Mouse (Mus musculus) splenic B cell, adult 2 months (primary cell): Measurements from ENCODE around the gene Guk1.

ENCODE experiments used
- DNase-seq: peaks from one replicate; pipeline ENCODE4 v3.0.0-alpha.2; 2011; ENCODE audit warnings: low read depth, low spot score
- H3K27me3 ChIP-seq: 2 replicates; pipeline ENCODE4 v1.6.1; 2012; ENCODE audit warnings: mild to moderate bottlenecking, low read length, moderate library complexity, mixed read lengths; ENCODE audit not compliant: control insufficient read depth, poor library complexity, insufficient read depth, severe bottlenecking
- H3K36me3 ChIP-seq: 2 replicates; pipeline ENCODE4 v1.6.1; 2012; ENCODE audit warnings: mild to moderate bottlenecking, low read length, moderate library complexity, mixed read lengths; ENCODE audit not compliant: control insufficient read depth, poor library complexity, insufficient read depth, severe bottlenecking

Gene Guk1

DNA sequence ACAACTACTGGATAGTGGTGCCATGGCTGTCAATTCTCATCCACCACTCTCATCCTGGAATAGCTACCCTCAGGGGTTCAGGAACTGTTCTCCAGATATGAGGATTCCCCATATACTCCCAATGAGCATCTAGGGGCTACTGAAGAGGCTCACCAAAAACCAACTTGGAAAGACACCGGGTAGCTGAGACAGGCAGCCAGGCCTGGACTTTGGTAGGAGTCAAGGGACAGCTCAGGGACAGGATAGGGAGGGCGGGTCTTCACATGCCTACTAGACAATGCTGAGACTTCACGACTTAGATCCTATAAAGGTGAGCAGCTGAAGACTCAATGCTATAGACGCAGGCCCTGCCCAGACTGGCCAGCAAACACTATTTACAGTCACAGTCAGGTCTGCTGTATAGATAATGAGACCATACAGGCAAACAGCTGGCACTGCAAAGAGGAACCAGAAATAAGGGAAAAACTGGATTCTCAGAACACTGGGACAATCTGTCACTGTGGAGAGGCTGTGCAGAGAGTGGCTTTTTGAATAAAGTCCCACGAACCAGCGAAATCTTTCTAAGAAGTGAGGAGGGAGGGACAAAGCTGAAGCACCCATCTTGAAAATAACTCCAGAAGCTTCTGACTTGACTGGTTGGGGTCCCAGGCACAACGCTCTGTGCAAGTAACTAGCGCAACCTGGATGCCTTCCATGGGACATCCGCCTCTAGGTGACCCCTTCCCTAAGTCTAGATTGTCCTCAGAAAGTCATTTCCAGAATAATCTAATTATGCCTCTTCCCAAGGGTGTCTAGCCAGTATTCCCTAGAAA is 29.4 kb downstream of the Guk1 start:
- DNase-seq = no peak
- H3K36me3 ChIP-seq = peaks cover 2% of the 10 kb centered on the region; the same call in 1 of the 2 replicates
- no peaks in the 10 kb centered on the region for H3K27me3 ChIP-seq

DNA sequence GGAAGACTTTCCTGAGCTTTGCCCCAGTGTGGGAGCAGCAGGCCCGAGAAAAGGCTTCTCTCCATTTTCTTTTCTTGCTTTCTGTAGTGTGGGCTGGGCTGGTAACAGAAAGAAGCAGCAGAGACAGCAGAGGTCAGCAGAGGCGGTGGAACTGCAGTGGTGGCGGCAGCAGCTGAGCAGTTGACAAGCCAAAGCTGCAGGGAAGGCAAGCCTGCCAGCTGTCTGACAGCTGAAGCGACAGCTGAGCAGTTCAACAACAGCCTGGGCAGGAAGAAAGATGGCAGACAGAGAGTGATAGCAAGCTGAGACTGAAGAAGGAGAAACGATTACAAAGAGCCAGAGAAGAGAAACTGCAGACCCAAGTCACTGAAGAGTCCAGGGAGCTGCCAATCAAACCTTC is 30.6 kb downstream of the Guk1 start:
- Histone ChIP-seq H3K36me3 (peaks cover 2% of the 10 kb centered on the region; the same call in 1 of the 2 replicates), H3K27me3 (no peaks in the 10 kb centered on the region)
- DNase-seq = no peak

DNA sequence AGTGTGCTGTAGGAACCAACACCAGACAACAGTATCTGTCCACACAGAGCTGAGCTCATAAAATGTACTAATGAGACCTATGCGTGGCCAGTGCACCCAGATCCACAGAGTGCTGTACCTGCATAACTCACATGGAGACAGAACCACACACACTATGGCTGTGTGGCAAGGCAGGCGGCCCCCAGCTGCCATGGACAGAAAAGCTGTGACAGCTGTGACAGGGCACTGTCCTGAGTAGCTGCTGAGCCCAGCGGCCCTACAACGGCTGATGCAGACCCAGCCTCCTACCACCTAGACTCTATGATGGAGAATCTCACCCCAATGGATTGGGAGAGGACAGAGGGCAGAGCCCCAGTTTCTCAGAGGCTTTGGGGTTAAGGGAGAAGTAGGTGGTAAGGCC is 32.5 kb downstream of the Guk1 start:
- peaks cover 2% of the 10 kb centered on the region; the same call in 1 of the 2 replicates for H3K36me3 ChIP-seq
- DNase-seq = no peak
- no peaks in the 10 kb centered on the region for H3K27me3 ChIP-seq

DNA sequence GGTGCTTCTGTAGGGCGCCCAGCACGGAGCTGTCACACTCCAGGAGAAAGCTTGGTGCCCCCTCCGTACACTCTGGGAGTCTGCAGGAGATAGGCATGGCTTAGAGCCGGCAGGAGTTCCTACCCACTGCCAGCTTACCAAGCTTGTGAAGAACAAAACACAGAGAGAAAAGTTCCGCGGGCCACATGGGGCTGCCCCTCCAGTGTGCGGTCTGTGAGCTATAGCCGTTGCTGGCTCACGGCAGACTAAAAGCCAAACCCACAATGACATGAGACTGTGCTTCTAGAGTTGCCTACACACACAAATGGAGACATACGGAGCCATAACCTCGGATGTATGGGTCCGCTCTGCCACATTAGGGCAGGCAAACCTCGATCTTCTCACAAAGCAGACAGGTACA is 32.9 kb downstream of the Guk1 start:
- peaks cover 2% of the 10 kb centered on the region; the same call in 1 of the 2 replicates for H3K36me3 ChIP-seq
- no peak for DNase-seq
- H3K27me3 ChIP-seq = no peaks in the 10 kb centered on the region

DNA sequence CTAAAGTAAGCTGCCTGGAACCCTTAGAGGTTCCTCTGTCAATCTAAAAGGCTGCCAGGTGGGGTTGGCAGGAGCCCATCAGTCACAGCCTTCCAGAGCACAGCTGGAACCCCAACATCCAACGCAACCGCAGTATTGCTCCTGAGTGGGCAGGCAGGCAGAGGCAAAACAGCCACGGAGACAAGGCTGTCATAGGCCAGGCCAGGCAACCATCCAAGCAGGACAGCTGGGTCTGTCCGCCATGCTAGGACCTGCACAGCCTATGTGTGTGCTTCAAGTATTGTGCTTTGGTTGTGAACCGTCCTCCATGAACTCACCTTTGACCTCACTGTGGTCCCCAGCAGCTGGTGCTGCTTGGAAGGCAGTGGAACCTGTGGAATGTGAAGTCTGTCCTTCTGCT is 36.1 kb downstream of the Guk1 start:
- no peak for DNase-seq
- Histone ChIP-seq H3K36me3 (peaks cover 2% of the 10 kb centered on the region; the same call in 1 of the 2 replicates), H3K27me3 (no peaks in the 10 kb centered on the region)

DNA sequence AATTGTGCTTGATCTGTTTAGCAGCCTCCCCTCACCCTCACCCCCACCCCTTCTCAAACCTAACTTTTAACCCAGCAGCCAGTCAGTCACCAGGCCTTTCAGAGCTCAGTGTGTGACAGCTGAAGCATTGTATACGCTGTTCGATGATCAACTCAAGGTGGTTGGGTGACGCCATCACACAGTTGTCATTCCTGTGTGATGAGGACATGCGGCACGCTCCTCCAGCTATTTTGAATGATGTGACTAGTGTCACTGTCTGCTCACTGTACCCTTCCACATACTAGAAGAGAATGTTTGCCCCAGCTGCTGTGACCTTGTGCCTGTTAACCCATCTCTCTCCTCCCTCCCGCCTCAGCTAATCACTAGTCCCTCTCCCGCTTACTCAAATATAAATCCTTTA is 37.8 kb downstream of the Guk1 start:
- H3K36me3 ChIP-seq = peaks cover 2% of the 10 kb centered on the region; the same call in 1 of the 2 replicates
- H3K27me3 ChIP-seq = no peaks in the 10 kb centered on the region
- DNase-seq = no peak

DNA sequence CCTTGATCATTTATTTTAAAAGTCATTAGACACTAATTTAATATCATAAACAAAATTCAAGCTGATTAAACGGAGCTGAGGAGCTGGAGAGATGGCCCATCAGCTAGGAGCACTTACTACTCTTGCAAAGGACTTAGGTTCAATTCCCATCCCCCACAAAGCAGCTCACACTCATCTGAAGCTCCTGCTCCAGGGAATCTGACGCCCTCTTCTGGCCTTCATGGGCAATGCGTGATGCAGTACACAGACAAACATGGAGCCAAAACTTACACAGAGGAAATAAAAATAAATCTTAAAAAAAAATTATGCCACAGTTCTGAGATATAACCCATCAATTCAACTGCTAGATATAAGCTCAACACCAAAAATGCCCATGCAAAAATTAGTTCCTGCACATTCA is 40.3 kb downstream of the Guk1 start:
- H3K36me3 ChIP-seq = no peaks in the 10 kb centered on the region
- no peaks in the 10 kb centered on the region for H3K27me3 ChIP-seq
- peak; percentile 39 for DNase-seq

DNA sequence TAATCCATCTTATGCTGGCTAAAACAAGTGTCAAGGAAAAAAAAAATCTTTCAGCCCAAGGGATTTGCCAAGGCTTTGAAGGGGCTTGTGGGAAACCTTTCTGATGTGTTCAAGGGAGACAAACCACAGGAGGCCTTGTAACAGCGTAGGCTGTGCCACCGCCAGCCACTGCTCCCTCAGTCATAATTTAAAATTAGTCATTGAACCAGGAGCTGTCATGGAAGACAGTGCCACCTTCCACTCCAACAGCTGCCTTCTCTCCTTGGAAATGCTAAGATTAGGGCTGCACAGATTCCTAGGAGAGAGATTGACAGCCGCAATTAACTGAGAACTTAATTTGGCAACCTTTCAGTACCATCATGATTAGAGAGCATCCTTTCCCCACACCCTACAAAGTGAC is 42.7 kb downstream of the Guk1 start:
- Histone ChIP-seq H3K36me3 (no peaks in the 10 kb centered on the region), H3K27me3 (no peaks in the 10 kb centered on the region)
- DNase-seq = no peak

DNA sequence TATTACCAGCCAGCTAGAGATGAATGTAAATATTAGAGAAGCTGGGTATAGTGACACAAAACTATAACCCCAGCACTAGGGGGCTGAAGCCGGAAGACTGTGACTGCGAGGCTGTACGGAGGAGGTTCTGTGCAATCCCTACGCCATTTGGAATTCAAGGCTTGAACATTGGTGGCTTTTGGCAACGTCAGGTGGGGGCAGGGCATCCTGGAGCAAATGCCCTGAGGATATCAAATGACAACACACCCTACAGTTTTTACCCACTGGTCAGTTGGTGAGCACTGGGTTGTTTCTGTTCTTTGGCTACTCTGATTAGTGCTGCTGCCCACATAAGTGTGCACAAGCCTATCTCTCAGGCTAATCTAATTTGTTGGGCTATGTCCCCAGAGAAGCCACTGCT is 49.0 kb downstream of the Guk1 start:
- no peaks in the 10 kb centered on the region for H3K36me3 ChIP-seq
- H3K27me3 ChIP-seq = no peaks in the 10 kb centered on the region
- DNase-seq = no peak

DNA sequence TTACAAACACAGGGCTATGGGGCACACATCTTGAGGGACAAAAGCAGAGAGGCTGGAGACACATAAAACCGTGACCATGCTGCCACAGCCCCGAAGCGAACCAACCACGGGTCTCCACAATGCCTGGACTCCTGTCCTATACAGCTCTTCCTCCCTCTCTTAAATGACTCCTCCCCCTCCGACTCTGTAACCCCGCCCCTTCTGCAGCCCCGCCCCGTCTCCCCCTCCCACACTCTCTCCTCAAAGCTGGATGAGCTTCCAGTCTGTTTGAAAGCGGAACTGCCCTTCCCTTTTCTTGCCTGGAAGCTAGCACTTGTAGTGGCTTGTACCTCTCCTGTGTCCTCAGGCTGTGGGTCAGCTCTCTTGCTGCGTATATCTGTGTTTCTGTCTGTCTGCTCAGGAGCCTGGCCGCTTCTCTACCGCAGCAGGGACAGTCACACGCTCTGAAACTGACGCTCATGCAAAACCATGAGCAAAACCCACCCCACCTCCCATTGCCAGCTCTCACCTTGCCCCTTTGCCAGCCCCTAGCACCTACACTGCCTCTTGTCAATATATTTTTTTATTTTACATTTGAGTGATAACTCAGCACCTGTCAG is 50.1 kb downstream of the Guk1 start:
- Histone ChIP-seq H3K27me3 (no peaks in the 10 kb centered on the region), H3K36me3 (no peaks in the 10 kb centered on the region)
- DNase-seq = peak; percentile 32

DNA sequence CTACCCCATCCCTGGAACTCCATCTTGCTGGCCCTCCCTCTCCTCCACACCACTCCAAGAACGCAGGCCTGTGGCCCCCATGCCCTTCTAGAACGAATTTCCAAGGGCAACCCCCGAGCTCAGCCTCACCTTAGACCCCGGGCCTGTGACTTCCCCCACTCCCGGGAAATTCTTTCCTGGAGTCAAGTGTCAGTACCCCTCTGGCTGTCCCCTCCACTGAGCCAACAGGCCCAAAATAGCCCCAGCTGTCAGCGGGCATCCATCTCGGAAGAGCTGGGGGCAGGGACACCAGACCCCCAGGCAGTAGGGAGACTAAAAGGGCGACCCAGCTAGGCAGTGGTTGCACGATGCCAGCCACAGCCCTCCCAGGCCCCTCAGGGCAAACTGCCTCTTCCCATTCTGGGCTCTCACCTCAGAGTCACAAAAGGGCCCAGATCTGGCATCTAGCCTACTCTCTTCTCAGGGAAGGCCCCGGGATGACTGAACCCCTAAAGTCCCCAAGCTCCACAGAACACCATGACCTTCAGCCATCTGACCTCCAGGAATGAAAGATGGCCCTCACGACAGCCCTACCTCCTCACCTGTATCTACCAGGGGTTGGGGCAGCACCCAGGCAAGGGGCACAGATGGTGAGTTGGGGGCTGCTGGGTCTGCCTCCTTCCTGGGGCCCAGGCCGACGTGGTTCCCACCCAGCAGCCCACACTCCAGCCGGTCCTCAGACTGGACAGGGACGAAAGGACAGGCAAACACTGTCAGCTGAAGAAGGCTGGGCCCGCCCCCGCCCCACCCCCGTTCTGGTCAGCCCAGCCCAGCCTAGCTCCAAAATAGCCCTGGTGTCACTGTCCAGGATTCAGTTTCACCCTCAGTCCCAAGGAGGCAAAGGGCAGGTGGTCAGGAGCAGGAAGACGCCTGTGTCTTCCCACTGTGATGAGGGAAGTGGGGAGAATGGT is 53.2 kb downstream of the Guk1 start:
- H3K27me3 ChIP-seq = 0 out of 2 replicates have a peak, but pooled peaks cover 3% of the 10 kb centered on the region
- H3K36me3 ChIP-seq = no peaks in the 10 kb centered on the region
- no peak for DNase-seq

DNA sequence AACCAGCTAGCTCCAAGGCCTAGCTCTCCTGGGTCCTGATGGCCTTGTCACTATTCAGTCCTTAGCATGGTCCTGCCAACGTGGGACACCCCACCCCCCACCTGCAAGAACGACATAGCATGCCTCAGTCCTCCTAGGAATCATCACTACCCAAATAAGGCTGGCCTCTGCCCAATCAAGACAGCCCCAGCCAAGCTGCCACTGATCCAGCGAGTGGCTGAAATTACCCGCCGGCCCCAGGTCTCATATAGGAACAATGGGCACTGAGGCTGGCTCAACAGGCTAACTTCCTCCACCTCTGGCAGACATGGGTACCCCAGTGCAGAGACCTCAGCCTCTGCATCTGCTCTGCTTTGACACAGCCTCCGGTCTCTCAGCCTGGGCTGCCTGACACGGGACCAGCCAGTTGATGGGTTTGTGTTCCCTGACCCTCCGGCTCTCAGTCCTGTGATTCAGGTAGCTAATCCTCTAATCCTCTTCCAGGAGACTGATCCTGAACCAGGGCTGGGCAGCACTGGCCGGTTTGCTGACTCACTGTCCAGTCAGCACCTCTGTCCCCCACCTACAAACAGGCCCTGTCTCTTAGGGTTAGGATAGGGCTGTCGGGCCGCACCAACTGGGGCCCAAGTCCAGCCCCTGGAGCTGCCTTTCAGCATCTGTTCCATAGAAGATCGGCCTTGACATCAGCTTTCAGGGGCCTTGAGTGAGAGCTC is 54.9 kb downstream of the Guk1 start:
- no peak for DNase-seq
- H3K27me3 ChIP-seq = 0 out of 2 replicates have a peak, but pooled peaks cover 3% of the 10 kb centered on the region
- no peaks in the 10 kb centered on the region for H3K36me3 ChIP-seq

DNA sequence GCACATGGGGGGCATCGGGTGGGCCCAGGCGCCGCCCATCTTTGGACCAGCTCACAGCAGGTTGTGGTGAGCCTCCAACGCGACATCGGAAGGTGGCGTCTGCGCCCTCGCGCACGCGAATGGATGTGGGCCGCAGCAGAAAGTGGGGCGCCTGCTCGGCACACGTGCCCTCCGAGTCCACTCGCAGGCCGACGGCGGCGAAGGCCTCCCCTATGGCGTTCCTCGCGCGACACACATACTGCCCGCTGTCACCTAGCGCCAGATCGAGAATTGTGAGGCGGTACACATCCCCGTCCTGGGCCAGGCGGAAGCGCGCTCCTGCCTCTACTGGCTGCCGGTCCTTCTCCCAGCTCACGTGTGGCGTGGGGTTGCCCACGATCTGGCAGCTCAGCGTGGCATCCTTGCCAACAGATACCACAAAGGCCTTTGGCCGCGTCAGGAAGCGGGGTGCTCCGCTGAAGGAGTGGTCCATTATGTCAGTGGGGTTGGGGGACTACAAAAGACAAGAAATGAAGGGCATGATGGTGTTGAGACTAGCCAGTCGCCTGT is 56.0 kb downstream of the Guk1 start, which contains the start of gene Obscn:
TSS of gene Obscn (minus strand) at position 499 of the 549 bp plus-strand sequence.
- Histone ChIP-seq H3K27me3 (0 out of 2 replicates have a peak, but pooled peaks cover 3% of the 10 kb centered on the region), H3K36me3 (no peaks in the 10 kb centered on the region)
- DNase-seq = no peak
